Mouse (Mus musculus): ENCODE measurements around the gene Lhfpl3. TPM values are rescaled to one million over a fixed set of nuclear protein-coding genes. Genes with fewer than 3 reads are reported as not detected.
A peak's percentile ranks its signal among the peaks of the same experiment; 100 is the strongest.

Gene Lhfpl3
- polyA plus RNA-seq, 1 experiment = 0.03 TPM

DNA sequence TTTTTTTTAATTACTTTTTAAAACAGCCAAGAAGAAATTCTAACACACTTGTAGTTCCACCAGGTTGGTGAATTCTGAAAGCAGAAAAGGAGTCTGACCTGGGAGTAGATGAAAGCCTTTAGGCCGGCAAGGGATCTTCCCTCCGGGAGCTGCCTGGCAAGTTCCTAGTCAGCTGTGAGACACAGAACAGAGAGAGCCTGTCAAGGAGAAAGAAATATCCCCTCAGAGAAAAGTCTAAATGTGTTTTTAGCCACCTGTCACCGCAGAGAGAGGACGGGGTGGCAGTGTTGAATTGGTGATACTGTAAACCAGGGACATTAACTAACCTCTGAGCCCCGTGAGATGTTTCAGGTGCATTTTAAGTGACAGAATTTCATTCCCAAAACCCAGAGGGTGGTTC, 467.2 kb downstream of the Lhfpl3 start:
- Histone ChIP-seq H3K4me3 (ENCODE audit: control insufficient read depth, insufficient read depth, low read length) (no peak overlapping the region), H3K4me1 (replicated peaks; ENCODE audit: control insufficient read depth, insufficient read depth, low read length) (no peaks in the 10 kb centered on the region), H3K36me3 (ENCODE audit: control insufficient read depth, insufficient read depth, low read length) (no peaks in the 10 kb centered on the region), H3K27me3 (ENCODE audit: control insufficient read depth, insufficient read depth, low read length) (no peaks in the 10 kb centered on the region), H3K27ac (ENCODE audit: control insufficient read depth, insufficient read depth, low read length) (no peak overlapping the region)
- TF ChIP-seq POLR2A (IDR thresholded peaks at IDR 0.05; ENCODE audit: control insufficient read depth, extremely low read depth, insufficient read depth, low read length, poor library complexity) (no peak), CTCF (IDR thresholded peaks at IDR 0.05; ENCODE audit: borderline replicate concordance, control insufficient read depth, extremely low read depth, insufficient read depth, low read length, poor library complexity) (no peak)
- DNase-seq = no peak
- 87% methylated on average over 5 of the region's 5 CpGs for WGBS

DNA sequence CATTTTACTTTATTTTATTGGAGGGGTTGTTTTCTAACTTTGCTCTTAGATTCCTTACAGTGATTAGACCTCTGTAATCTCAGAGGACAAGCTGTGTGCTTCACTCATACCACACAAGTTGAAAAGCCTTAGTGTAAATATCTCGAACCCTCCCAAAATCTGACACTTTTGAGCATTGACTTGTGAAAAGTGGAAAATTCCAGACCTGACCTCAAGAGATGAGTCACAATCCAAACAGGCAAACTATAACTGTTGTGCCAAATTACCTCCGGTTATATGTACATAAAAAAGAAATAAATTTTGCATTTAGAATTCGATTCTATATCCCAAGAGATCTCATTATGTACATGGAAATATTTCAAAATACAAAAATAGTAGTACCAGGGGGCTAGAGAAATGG, 468.8 kb downstream of the Lhfpl3 start:
- no peak for TF ChIP-seq POLR2A (IDR thresholded peaks at IDR 0.05; ENCODE audit: control insufficient read depth, extremely low read depth, insufficient read depth, low read length, poor library complexity)
- no peak for TF ChIP-seq CTCF (IDR thresholded peaks at IDR 0.05; ENCODE audit: borderline replicate concordance, control insufficient read depth, extremely low read depth, insufficient read depth, low read length, poor library complexity)
- WGBS = 93% methylated on average over 3 of the region's 3 CpGs
- H3K4me1 ChIP-seq (replicated peaks; ENCODE audit: control insufficient read depth, insufficient read depth, low read length) = no peaks in the 10 kb centered on the region

DNA sequence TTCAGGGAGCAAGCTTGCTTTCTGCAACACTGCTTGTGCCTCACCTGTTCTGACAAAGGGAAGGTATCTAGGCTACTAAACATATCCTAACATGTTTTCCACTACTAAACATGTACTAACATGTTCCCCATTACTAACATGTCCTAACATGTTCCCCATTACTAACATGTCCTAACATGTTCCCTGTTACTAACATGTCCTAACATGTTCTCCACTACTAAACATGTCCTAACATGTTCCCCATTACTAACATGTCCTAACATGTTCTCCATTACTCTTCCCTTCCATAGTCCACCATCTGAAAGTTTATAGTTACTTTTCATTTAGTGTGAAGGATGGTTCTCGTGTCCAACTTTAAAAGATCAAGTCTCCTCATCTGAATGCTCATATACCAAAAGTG, 473.8 kb downstream of the Lhfpl3 start:
- no peaks in the 10 kb centered on the region; the same call in 1 of the 2 replicates for H3K27me3 ChIP-seq (ENCODE audit: control insufficient read depth, insufficient read depth, low read length)
- DNase-seq = no peak

More for the DNA sequence above, 468.8 kb downstream of the Lhfpl3 start:
- no peak overlapping the region for H3K4me3 ChIP-seq (ENCODE audit: control insufficient read depth, insufficient read depth, low read length)
- no peaks in the 10 kb centered on the region; the same call in 1 of the 2 replicates for H3K27me3 ChIP-seq (ENCODE audit: control insufficient read depth, insufficient read depth, low read length)
- no peak overlapping the region for H3K27ac ChIP-seq (ENCODE audit: control insufficient read depth, insufficient read depth, low read length)
- no peak for DNase-seq
- H3K36me3 ChIP-seq (ENCODE audit: control insufficient read depth, insufficient read depth, low read length) = no peaks in the 10 kb centered on the region

DNA sequence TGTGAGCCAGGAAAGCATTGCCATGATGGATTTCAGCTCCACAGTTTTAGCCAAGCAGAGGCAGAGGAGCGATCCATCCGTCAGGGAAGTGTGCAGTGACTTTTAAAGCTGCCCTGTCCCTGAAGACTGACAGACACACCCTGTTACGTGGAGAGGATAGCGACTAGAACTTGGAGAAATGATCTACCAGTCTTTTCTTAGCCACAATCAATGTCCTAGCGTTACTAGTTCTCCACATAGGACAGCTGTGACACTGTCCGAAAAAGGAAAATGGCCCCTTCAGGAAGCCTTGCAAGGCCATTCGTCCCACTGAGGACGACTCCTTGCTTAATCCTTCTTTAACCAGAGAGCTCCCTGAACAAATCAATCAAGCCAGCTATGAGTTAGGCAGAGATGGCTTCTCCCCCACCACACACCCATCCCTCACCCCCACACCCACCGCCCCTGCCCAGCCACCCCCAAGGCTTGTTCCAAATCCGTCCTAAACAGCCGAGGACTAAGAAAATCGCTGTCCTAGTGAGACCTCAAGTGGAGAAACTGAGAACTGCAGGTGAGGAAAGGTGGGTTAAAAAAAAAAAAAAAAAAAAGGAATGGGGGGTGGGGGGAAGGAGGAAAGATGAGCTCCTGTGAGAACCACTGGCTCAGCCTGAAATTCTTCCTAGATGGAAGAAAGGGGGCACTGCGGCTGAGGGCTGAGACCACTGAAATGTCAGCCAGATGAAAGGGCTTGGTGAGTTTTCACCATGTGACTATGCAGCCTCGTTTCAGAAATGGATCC, 479.1 kb downstream of the Lhfpl3 start:
- Histone ChIP-seq H3K27me3 (ENCODE audit: control insufficient read depth, insufficient read depth, low read length) (no peaks in the 10 kb centered on the region), H3K4me3 (ENCODE audit: control insufficient read depth, insufficient read depth, low read length) (no peak overlapping the region), H3K27ac (ENCODE audit: control insufficient read depth, insufficient read depth, low read length) (no peak overlapping the region), H3K4me1 (replicated peaks; ENCODE audit: control insufficient read depth, insufficient read depth, low read length) (no peaks in the 10 kb centered on the region), H3K36me3 (ENCODE audit: control insufficient read depth, insufficient read depth, low read length) (no peaks in the 10 kb centered on the region)
- TF ChIP-seq POLR2A (IDR thresholded peaks at IDR 0.05; ENCODE audit: control insufficient read depth, extremely low read depth, insufficient read depth, low read length, poor library complexity) (no peak), CTCF (IDR thresholded peaks at IDR 0.05; ENCODE audit: borderline replicate concordance, control insufficient read depth, extremely low read depth, insufficient read depth, low read length, poor library complexity) (no peak)
- WGBS = 36% methylated on average over 14 of the region's 14 CpGs
- peak; percentile 27 for DNase-seq

More for the DNA sequence above, 473.8 kb downstream of the Lhfpl3 start:
- Histone ChIP-seq H3K4me3 (ENCODE audit: control insufficient read depth, insufficient read depth, low read length) (no peak overlapping the region), H3K4me1 (replicated peaks; ENCODE audit: control insufficient read depth, insufficient read depth, low read length) (no peaks in the 10 kb centered on the region), H3K27ac (ENCODE audit: control insufficient read depth, insufficient read depth, low read length) (no peak overlapping the region), H3K36me3 (ENCODE audit: control insufficient read depth, insufficient read depth, low read length) (no peaks in the 10 kb centered on the region)
- TF ChIP-seq POLR2A (IDR thresholded peaks at IDR 0.05; ENCODE audit: control insufficient read depth, extremely low read depth, insufficient read depth, low read length, poor library complexity) (no peak), CTCF (IDR thresholded peaks at IDR 0.05; ENCODE audit: borderline replicate concordance, control insufficient read depth, extremely low read depth, insufficient read depth, low read length, poor library complexity) (no peak)
- WGBS = 87% methylated on average over 1 of the region's 1 CpGs

DNA sequence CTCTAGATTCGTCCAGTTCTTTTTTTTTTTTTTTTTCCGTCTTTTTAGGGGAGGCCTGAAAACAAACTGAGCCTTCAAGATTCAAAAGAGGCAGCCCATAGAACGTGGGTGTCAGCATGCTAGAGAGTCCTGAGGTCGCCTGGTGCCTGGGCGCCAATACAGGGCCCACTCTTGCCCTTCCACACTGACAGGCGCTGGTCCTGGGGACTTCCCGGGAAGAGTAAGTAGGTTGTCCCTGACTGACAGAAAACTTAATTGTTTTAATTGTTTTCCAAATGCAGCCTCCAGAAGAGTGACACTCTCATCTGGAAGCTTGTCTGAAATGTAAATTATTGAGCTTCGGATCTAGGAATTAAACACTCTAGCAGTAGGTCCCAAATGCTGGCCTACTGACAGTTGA, 479.8 kb downstream of the Lhfpl3 start:
- Histone ChIP-seq H3K27me3 (ENCODE audit: control insufficient read depth, insufficient read depth, low read length) (no peaks in the 10 kb centered on the region), H3K4me1 (replicated peaks; ENCODE audit: control insufficient read depth, insufficient read depth, low read length) (no peaks in the 10 kb centered on the region), H3K27ac (ENCODE audit: control insufficient read depth, insufficient read depth, low read length) (no peak overlapping the region), H3K4me3 (ENCODE audit: control insufficient read depth, insufficient read depth, low read length) (no peak overlapping the region), H3K36me3 (ENCODE audit: control insufficient read depth, insufficient read depth, low read length) (no peaks in the 10 kb centered on the region)
- no peak for TF ChIP-seq POLR2A (IDR thresholded peaks at IDR 0.05; ENCODE audit: control insufficient read depth, extremely low read depth, insufficient read depth, low read length, poor library complexity)
- no peak for TF ChIP-seq CTCF (IDR thresholded peaks at IDR 0.05; ENCODE audit: borderline replicate concordance, control insufficient read depth, extremely low read depth, insufficient read depth, low read length, poor library complexity)
- 52% methylated on average over 8 of the region's 8 CpGs for WGBS
- no peak for DNase-seq

DNA sequence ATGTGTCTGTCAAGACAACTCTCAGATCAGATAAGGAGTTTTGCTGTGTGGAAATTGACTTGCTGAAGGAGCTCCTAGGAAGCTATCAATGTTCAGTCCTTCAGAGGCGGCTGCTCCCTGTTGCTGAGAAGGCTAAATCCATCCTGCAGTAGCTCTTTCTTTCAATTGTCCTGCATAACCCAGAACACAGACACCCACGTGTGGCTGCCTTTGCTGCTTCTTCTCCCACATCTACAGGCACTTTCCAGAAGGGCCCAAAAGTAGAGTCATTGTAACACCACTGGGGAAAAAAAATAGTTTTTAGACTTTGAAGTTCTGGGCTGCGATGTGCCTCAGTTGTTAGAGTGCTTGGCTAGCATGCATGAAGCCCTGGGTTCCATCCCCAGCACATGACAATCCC, 480.9 kb downstream of the Lhfpl3 start:
- no peaks in the 10 kb centered on the region for H3K4me1 ChIP-seq (replicated peaks; ENCODE audit: control insufficient read depth, insufficient read depth, low read length)
- H3K27me3 ChIP-seq (ENCODE audit: control insufficient read depth, insufficient read depth, low read length) = no peaks in the 10 kb centered on the region
- no peaks in the 10 kb centered on the region for H3K36me3 ChIP-seq (ENCODE audit: control insufficient read depth, insufficient read depth, low read length)
- WGBS = 69% methylated on average over 3 of the region's 3 CpGs
- no peak for DNase-seq
- H3K4me3 ChIP-seq (ENCODE audit: control insufficient read depth, insufficient read depth, low read length) = no peak overlapping the region
- H3K27ac ChIP-seq (ENCODE audit: control insufficient read depth, insufficient read depth, low read length) = no peak overlapping the region
- TF ChIP-seq POLR2A (IDR thresholded peaks at IDR 0.05; ENCODE audit: control insufficient read depth, extremely low read depth, insufficient read depth, low read length, poor library complexity) (no peak), CTCF (IDR thresholded peaks at IDR 0.05; ENCODE audit: borderline replicate concordance, control insufficient read depth, extremely low read depth, insufficient read depth, low read length, poor library complexity) (no peak)

Measured in thymus, adult 2 months (tissue).